Mouse (Mus musculus) limb, embryonic 10.5 days (tissue): Measurements from ENCODE around the gene Eif4g3. TPM values are rescaled to one million over a fixed set of nuclear protein-coding genes. Genes with fewer than 3 reads are reported as not detected.

Source experiments
- DNase-seq: peaks from one replicate; pipeline ENCODE4 v3.0.0-alpha.2; 2017; ENCODE audit warnings: low spot score
- H3K27ac ChIP-seq: fragments of 300-500 bp; sonication (generic); 2 replicates; pipeline ENCODE4 v1.5.1; 2016; ENCODE audit warnings: mild to moderate bottlenecking
- H3K27me3 ChIP-seq: fragments of 300-500 bp; sonication (generic); 2 replicates; pipeline ENCODE4 v1.6.1; 2016; ENCODE audit warnings: low read depth, mild to moderate bottlenecking; ENCODE audit not compliant: poor library complexity, severe bottlenecking
- H3K36me3 ChIP-seq: fragments of 300-500 bp; sonication (generic); 2 replicates; pipeline ENCODE4 v1.6.1; 2016; ENCODE audit warnings: mild to moderate bottlenecking, moderate library complexity
- H3K4me1 ChIP-seq: fragments of 300-500 bp; sonication (generic); 2 replicates; pipeline ENCODE4 v1.6.1; 2016
- H3K4me3 ChIP-seq: fragments of 300-500 bp; sonication (generic); 2 replicates; pipeline ENCODE4 v1.5.1; 2016; ENCODE audit warnings: mild to moderate bottlenecking, moderate library complexity
- H3K9me3 ChIP-seq: fragments of 300-500 bp; sonication (generic); replicated peaks from 2 replicates; pipeline ENCODE4 v1.6.1; 2016; ENCODE audit warnings: mild to moderate bottlenecking
- WGBS: fragments of 180-500 bp; shearing (Covaris S2); methylation state at CpG from one replicate; pipeline ENCODE4 v1.1.7; 2016; 5-methylcytosine and 5-hydroxymethylcytosine counted together
- polyA plus RNA-seq: library from polyadenylated mRNA; unstranded; fragments of >200 nt; fragmentation: Nextera tagmentation; extraction: Ambion mirVana; gene quantifications from 2 replicates; pipeline ENCODE4 v1.2.1, GENCODE M21; 2016

Gene Eif4g3
- polyA plus RNA-seq, 1 experiment from 2014 or later = 42.7 TPM

GRCm38 (mm10) chr4:138038365-138039274 lies 45.8 kb downstream of the Eif4g3 start:
- no peaks in the 10 kb centered on the region for H3K27me3 ChIP-seq
- no peak overlapping the region for H3K4me3 ChIP-seq
- no peak overlapping the region for H3K27ac ChIP-seq
- peaks cover 3% of the 10 kb centered on the region; the same call in 1 of the 2 replicates for H3K4me1 ChIP-seq
- no peaks in the 10 kb centered on the region for H3K9me3 ChIP-seq
- 82% methylated on average over 13 of the region's 13 CpGs for WGBS
- H3K36me3 ChIP-seq = peaks cover 96% of the 10 kb centered on the region
- DNase-seq = no peak

- H3K4me3 ChIP-seq = no peak overlapping the region
- H3K9me3 ChIP-seq = no peaks in the 10 kb centered on the region
- H3K36me3 ChIP-seq = peaks cover 89% of the 10 kb centered on the region
- WGBS = 91% methylated on average over 9 of the region's 9 CpGs
- no peak overlapping the region for H3K27ac ChIP-seq
- no peak for DNase-seq
- H3K4me1 ChIP-seq = peaks cover 3% of the 10 kb centered on the region; the same call in 1 of the 2 replicates
- H3K27me3 ChIP-seq = no peaks in the 10 kb centered on the region
Measured at GRCm38 (mm10) chr4:138039275-138039651, 46.4 kb downstream of the Eif4g3 start.

- no peak for DNase-seq
- peaks cover 89% of the 10 kb centered on the region for H3K36me3 ChIP-seq
- H3K27me3 ChIP-seq = no peaks in the 10 kb centered on the region
Measured at GRCm38 (mm10) chr4:138040589-138040988, 47.8 kb downstream of the Eif4g3 start.

GRCm38 (mm10) chr4:138041566-138042256 lies 48.9 kb downstream of the Eif4g3 start:
- no peak overlapping the region for H3K27ac ChIP-seq
- H3K36me3 ChIP-seq = peaks cover 89% of the 10 kb centered on the region
- H3K4me3 ChIP-seq = no peak overlapping the region
- H3K9me3 ChIP-seq = no peaks in the 10 kb centered on the region
- no peak for DNase-seq
- H3K4me1 ChIP-seq = peaks cover 3% of the 10 kb centered on the region; the same call in 1 of the 2 replicates
- WGBS = 91% methylated on average over 12 of the region's 12 CpGs
- no peaks in the 10 kb centered on the region for H3K27me3 ChIP-seq

More at GRCm38 (mm10) chr4:138040589-138040988, 47.8 kb downstream of the Eif4g3 start:
- Histone ChIP-seq H3K9me3 (no peaks in the 10 kb centered on the region), H3K4me3 (no peak overlapping the region), H3K27ac (no peak overlapping the region), H3K4me1 (peaks cover 3% of the 10 kb centered on the region; the same call in 1 of the 2 replicates)
- 91% methylated on average over 3 of the region's 3 CpGs for WGBS

GRCm38 (mm10) chr4:138042257-138042589 lies 49.4 kb downstream of the Eif4g3 start:
- WGBS = 82% methylated on average over 2 of the region's 2 CpGs
- peaks cover 89% of the 10 kb centered on the region for H3K36me3 ChIP-seq
- H3K4me3 ChIP-seq = no peak overlapping the region
- H3K27me3 ChIP-seq = no peaks in the 10 kb centered on the region
- H3K9me3 ChIP-seq = no peaks in the 10 kb centered on the region
- H3K4me1 ChIP-seq = peaks cover 3% of the 10 kb centered on the region; the same call in 1 of the 2 replicates
- DNase-seq = no peak
- H3K27ac ChIP-seq = no peak overlapping the region

GRCm38 (mm10) chr4:138042625-138043024 lies 49.8 kb downstream of the Eif4g3 start:
- H3K27ac ChIP-seq = no peak overlapping the region
- H3K36me3 ChIP-seq = peaks cover 89% of the 10 kb centered on the region
- 95% methylated on average over 5 of the region's 5 CpGs for WGBS
- DNase-seq = no peak
- H3K27me3 ChIP-seq = no peaks in the 10 kb centered on the region
- H3K4me3 ChIP-seq = no peak overlapping the region
- H3K9me3 ChIP-seq = no peaks in the 10 kb centered on the region
- H3K4me1 ChIP-seq = peaks cover 3% of the 10 kb centered on the region; the same call in 1 of the 2 replicates

GRCm38 (mm10) chr4:138044841-138045500 lies 52.1 kb downstream of the Eif4g3 start:
- 98% methylated on average over 16 of the region's 16 CpGs for WGBS

GRCm38 (mm10) chr4:138045809-138046208 lies 53.0 kb downstream of the Eif4g3 start:
- Histone ChIP-seq H3K4me1 (no peaks in the 10 kb centered on the region), H3K4me3 (no peak overlapping the region), H3K27ac (no peak overlapping the region), H3K9me3 (no peaks in the 10 kb centered on the region), H3K36me3 (peaks cover 89% of the 10 kb centered on the region), H3K27me3 (no peaks in the 10 kb centered on the region)
- DNase-seq = no peak
- 98% methylated on average over 1 of the region's 1 CpGs for WGBS

More at GRCm38 (mm10) chr4:138044841-138045500, 52.1 kb downstream of the Eif4g3 start:
- no peaks in the 10 kb centered on the region for H3K27me3 ChIP-seq
- H3K36me3 ChIP-seq = peaks cover 89% of the 10 kb centered on the region
- no peak overlapping the region for H3K4me3 ChIP-seq
- no peaks in the 10 kb centered on the region for H3K9me3 ChIP-seq
- no peak for DNase-seq
- H3K27ac ChIP-seq = no peak overlapping the region
- no peaks in the 10 kb centered on the region for H3K4me1 ChIP-seq

- Histone ChIP-seq H3K4me1 (no peaks in the 10 kb centered on the region), H3K36me3 (peaks cover 89% of the 10 kb centered on the region), H3K27me3 (no peaks in the 10 kb centered on the region), H3K9me3 (no peaks in the 10 kb centered on the region), H3K4me3 (no peak overlapping the region), H3K27ac (no peak overlapping the region)
- DNase-seq = no peak
- WGBS = 96% methylated on average over 8 of the region's 8 CpGs
Measured at GRCm38 (mm10) chr4:138046371-138046770, 53.5 kb downstream of the Eif4g3 start.

GRCm38 (mm10) chr4:138049547-138049946 lies 56.7 kb downstream of the Eif4g3 start:
- H3K27ac ChIP-seq = no peak overlapping the region
- WGBS = 62% methylated on average over 6 of the region's 6 CpGs

GRCm38 (mm10) chr4:138051488-138051887 lies 58.7 kb downstream of the Eif4g3 start:
- H3K4me1 ChIP-seq = no peaks in the 10 kb centered on the region
- H3K9me3 ChIP-seq = no peaks in the 10 kb centered on the region
- no peak for DNase-seq
- H3K27ac ChIP-seq = no peak overlapping the region
- WGBS = 98% methylated on average over 9 of the region's 9 CpGs
- H3K36me3 ChIP-seq = peaks cover 99% of the 10 kb centered on the region
- no peaks in the 10 kb centered on the region for H3K27me3 ChIP-seq
- H3K4me3 ChIP-seq = no peak overlapping the region

More at GRCm38 (mm10) chr4:138049547-138049946, 56.7 kb downstream of the Eif4g3 start:
- DNase-seq = no peak
- no peaks in the 10 kb centered on the region for H3K4me1 ChIP-seq
- peaks cover 99% of the 10 kb centered on the region for H3K36me3 ChIP-seq
- no peak overlapping the region for H3K4me3 ChIP-seq
- H3K27me3 ChIP-seq = no peaks in the 10 kb centered on the region
- no peaks in the 10 kb centered on the region for H3K9me3 ChIP-seq

- 94% methylated on average over 5 of the region's 5 CpGs for WGBS
- no peak overlapping the region for H3K27ac ChIP-seq
- no peak overlapping the region for H3K4me3 ChIP-seq
- H3K27me3 ChIP-seq = no peaks in the 10 kb centered on the region
- H3K36me3 ChIP-seq = peaks cover 77% of the 10 kb centered on the region
- no peaks in the 10 kb centered on the region for H3K9me3 ChIP-seq
- no peaks in the 10 kb centered on the region for H3K4me1 ChIP-seq
- DNase-seq = no peak
Measured at GRCm38 (mm10) chr4:138056658-138057057, 63.8 kb downstream of the Eif4g3 start.
